Mouse (Mus musculus) brain, adult 2 months (tissue): ENCODE results near the gene Col11a2.
A peak's percentile ranks its signal among the peaks of the same experiment; 100 is the strongest.
"Not testable (repeated sequence)": the region's sequence is repeated elsewhere in the genome, so short reads cannot be mapped to it uniquely, and the experiment has no call there.

Experiments used
- DNase-seq: peaks from one replicate; pipeline ENCODE4 v3.0.0; 2011; ENCODE audit warnings: low read depth, low spot score

Gene Col11a2

GRCm38 (mm10) chr17:34038878-34039561 is at the start of gene Col11a2:
TSS of gene Col11a2 (plus strand) at chr17:34039437.
- no peak for DNase-seq

DNA sequence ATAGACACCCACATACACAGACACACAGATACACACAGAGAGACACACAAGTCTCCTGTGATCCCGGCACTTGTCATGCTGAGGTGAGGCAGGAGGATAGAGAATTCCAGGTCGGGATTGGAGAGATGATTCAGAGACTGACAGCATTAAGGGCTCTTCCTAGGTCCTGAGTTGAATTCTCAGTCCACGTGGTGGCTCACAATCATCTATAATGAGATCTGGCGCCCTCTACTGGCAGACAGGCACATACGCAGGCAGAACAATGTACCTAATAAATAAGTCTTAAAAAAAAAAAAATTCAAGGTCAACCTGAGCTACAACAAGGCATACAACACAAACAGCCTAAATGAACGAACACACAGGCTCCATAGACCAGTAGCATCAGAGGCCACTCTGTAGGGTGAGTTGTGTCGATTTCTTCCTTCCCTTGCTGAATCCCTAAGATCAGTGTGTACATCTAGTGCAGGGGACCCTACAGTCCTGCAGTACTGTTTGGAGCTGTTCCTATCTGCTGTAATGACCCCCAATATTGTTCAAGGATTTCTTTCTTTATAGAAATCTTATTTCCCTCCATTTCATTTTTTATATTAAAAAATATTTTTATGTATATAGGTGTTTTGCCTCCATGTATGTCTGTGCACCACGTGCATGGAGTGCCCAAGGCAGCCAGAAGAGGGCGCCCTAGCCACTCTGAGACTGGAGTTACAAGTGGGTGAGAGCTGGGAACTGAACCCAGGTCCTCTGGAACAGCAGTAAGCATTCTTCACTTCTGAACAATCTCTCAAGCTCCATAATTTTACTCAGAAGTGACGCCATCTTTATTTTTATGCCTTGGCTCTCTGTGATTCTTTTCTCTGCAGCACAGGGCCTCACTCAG is 47.2 kb upstream of the Col11a2 start:
- DNase-seq, result peak; percentile 89

GRCm38 (mm10) chr17:33994959-33995358 is 44.3 kb upstream of the Col11a2 start:
- DNase-seq, result no peak

GRCm38 (mm10) chr17:33995651-33996050 is 43.6 kb upstream of the Col11a2 start:
- no peak for DNase-seq

- DNase-seq, result not testable (repeated sequence)
These were observed 42.2 kb upstream of the Col11a2 start for GRCm38 (mm10) chr17:33997025-33997424.

DNA sequence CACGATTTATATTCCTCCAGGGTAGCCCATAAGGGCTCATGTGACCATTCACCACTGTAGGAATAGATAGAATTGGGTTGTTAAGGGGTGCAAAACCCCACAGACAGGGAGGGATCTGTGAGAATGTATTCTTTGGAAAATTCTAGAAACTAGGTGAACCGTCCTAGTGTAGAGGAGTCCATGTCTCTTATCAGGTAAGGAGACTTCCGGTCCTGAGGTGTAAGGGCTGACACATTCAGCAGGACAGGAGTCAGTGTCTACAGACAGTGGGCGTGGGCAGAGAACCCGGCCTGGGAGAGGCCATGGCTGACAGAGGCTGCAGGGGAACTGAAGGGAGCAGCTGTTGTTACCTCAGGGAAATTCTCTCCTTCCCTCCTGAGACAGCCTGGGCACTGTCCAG is 40.5 kb upstream of the Col11a2 start:
- DNase-seq, result not testable (repeated sequence)

DNA sequence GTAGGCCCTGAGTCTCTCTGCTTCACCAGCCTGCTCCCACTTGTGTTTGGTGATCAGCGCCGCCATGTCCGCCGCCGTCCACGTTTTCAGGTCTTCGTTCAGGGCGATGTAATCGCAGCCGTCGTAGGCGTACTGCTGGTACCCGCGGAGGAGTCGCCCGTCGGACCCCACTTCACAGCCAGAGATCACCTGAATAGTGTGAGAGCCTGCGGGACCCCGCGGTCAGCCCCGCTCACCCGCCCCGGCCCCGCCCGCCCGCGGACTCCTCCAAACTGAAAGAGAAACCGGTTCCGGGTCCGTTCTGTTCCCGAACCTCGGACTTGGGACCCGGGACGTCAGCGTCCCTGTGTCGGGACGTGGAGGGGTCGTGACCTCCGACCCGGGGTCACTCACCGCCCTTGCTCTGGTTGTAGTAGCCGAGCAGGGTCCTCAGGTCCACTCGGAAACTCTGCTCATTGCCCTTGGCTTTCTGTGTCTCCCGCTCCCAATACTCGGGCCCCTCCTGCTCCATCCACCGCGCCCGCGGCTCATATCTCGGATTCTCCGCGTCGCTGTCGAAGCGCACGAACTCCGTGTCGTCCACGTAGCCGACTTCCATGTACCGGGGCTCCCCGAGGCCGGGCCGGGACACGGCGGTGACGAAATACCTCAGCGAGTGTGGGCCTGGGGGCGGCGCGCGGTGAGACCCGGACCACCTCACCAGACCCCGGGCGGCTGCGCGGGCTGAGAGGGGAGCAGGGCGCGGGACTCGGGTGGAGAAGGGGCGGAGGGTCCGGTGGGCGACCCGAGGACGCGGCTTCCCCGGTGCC is 39.7 kb upstream of the Col11a2 start:
- no peak for DNase-seq

GRCm38 (mm10) chr17:34000150-34000537 is 39.1 kb upstream of the Col11a2 start, which contains the start of gene H2-K1:
TSS of gene H2-K1 (minus strand) at chr17:34000347.
- DNase-seq, result peak; percentile 91

GRCm38 (mm10) chr17:34000796-34001195 is 38.4 kb upstream of the Col11a2 start:
- DNase-seq, result not testable (repeated sequence)

DNA sequence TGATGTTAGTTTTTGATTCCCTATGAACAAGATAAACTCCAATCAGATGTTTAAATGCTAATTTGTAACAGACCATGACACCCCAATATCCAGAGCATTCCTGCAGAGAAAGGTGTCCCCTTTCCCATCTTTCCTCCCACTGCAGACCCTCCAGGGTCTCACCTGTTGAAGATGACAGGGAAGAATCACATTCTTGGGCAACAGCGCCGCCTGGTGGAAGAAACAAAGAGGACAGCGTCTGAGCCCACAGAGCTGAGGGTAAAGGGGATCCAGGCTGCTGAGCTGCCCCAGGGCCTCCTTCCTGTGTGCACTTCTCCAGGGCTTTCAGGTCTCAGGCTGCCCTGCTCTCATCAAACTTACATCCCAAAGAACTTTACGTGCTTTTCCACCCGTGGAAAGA is 35.8 kb upstream of the Col11a2 start:
- no peak for DNase-seq

- DNase-seq, result no peak
These were observed 32.7 kb upstream of the Col11a2 start for GRCm38 (mm10) chr17:34006570-34006969.

GRCm38 (mm10) chr17:34010156-34010555 is 29.1 kb upstream of the Col11a2 start:
- no peak for DNase-seq

DNA sequence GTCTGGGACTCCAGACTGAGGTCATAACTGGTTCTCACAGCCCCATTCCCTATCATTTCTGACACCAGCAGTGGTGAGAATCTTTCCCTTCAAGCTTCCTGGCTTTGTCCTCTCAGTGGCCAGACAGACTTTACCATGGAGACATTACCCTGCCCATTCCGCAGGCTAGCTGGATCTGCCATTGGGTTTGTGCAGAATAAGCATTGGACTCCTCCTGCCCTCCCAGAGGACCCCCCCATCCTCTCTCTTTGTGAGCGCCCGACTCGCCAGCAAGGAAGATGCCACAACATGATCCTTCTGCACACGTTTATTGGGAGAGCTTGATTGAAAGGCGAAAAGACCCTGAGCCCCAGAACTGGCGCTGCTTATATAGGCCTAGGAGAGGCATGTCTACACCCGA is 25.8 kb upstream of the Col11a2 start:
- DNase-seq, result no peak

DNA sequence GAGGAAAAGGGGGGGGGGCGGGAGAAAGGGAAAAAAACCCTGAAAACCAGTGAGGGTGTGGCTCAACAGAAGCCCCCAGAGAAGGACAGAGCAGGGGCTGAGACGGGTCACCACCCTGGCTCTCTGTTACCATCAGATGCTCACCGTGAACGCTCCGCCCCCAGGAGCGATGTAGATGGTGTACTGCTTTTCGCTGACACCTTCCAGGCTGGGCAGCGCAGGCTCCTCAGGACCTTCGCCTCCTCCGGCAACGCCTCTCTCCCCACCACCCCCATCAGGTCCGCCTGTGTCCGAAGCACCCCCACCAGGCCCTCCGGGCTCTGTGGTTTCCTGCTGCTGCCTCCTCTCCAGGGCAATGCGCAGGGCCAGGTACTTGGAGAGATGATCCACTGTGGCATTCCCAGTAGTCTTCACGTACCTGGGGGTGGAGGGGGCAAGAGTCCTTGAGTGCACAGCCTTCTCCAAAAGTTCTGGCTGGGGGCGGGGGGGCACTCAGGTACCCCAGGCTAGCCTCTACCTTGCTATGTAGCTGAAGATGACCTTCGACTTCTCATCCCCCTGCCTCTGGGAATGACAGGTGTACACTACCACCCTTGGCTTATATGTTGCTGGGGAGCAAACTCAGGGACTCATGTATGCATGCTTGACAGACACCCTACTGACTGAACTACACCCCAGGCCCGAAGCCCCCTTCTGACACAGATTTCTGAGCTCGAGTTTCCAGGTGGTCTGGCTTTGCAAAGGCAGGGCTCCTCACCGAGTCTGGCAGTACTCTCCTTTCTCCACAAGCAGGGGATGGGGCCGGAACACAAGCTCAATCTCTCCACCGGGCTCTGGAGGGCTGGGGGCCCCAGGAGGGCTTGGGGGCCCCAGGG is 17.5 kb upstream of the Col11a2 start:
- no peak for DNase-seq

DNA sequence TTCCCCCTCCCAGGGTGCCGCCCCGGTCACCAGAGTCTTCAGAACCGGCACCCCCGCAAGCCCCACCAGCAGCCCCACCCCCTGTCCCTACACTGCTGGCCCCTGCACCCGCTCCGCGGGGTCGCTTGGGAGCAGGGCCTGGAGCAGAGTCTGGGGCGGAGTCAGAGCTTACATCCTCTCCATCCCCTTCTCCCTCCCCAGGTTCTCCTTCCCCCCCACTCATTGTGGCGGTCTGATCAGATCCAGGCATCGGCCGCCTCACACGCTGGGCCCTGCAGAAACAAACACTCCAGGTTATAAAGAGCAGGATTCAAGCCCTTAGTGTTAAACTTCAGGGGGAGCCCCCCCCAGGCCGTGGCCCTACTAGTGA is 16.8 kb upstream of the Col11a2 start:
- DNase-seq, result no peak

GRCm38 (mm10) chr17:34022987-34023386 is 16.2 kb upstream of the Col11a2 start:
- DNase-seq, result no peak

- DNase-seq, result no peak
These were observed 15.6 kb upstream of the Col11a2 start for GRCm38 (mm10) chr17:34023678-34024077.

- DNase-seq, result peak; percentile 92
These were observed 14.9 kb upstream of the Col11a2 start, which contains the start of gene Ring1 for GRCm38 (mm10) chr17:34024317-34024821. TSS of gene Ring1 (minus strand) at chr17:34024680.

DNA sequence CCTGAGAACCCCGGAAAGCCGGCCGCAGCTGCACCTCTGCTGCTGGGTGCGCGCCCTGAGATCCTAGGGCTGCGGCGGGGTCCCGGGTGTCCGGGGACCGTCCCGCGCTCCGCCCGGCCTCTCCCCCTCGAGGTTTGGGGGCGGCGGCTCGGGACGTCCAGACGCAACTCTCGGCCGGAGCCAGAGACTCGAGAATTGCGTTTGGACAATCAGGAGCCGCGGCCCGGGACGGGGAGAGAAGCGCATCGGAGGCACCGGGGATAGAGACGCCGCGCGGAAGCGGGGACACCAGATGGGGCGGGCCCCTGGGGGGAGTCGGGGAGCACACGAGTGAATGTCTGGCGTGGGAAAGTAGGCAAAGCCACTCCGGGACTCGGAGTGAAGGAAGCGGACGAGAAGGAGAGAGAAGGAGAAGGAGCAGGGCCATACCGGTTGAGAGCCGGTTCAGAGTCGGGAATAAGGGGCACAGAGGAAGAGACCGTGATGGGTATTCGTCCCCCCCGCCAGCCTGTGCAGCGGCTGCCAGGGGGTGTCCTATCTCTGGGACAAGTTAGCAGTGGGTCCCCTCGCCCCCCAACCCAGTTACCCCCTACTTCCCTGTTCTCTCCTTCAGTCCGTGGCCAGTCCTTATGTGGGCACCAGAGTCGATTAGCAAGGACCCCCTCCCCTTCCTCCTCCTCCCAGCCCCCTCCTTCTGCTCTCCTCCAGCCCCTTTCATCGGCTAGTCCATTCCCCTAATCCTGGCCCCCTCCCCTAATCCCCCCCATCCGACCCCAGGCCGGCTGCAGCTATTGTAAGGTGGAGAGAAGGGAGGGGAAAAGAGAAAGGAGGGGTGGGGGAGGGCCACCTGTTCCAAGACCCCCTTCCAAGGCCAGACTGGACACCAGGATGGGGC is 14.1 kb upstream of the Col11a2 start:
- DNase-seq, result no peak

- DNase-seq, result no peak
These were observed 13.5 kb upstream of the Col11a2 start for GRCm38 (mm10) chr17:34025756-34026151.
